Mouse (Mus musculus) megakaryocyte, embryonic 14.5 days (primary cell): Measurements from ENCODE around the gene Cyb5d1.

ENCODE experiments used
- FLI1 ChIP-seq: IDR thresholded peaks from 2 replicates; pipeline ENCODE4 v1.6.1; 2012; ENCODE audit warnings: low read length, inconsistent platforms, mixed read lengths
- GATA1 ChIP-seq: IDR thresholded peaks from 3 replicates; pipeline ENCODE4 v1.6.1; 2012; ENCODE audit warnings: mixed read lengths, low read length, inconsistent platforms, borderline replicate concordance

- TF ChIP-seq GATA1 (no peak), FLI1 (no peak)
These were observed 4.9 kb downstream of the Cyb5d1 start for GRCm38 (mm10) chr11:69390400-69391034.
